Comparison of ENCODE assay signal across 28 mouse cellular contexts in the genomic region with DNA sequence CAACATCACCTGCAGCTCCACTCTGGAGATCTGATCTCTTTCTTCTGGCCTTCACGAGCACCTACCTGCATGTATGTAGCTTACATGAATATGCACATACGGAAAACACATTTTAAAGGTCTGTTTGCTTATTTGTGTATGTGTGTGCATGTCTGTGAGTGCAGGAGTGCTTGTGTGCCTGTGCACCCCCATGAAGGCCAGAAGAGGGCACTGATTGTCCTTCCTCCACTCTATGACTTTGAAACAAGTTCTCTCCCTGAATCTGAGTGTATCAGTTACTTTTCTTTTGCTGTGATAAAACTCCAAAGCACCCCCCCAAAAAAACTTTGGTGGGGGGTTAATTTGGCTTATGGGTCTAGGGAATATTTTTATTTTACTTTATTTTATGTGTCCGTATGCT. TPM values are rescaled to one million over a fixed set of nuclear protein-coding genes. Genes with fewer than 3 reads are reported as not detected.
A peak's percentile ranks its signal among the peaks of the same experiment; 100 is the strongest.
DNase-seq lines count a peak whose midpoint lies in the region; ATAC-seq and TF ChIP-seq lines count a peak whose summit lies in the region.
"Had no signal": no experiment of that assay in that cellular context is flagged by ENCODE, and none has a peak within 500 bp of the region (broad histone marks: within the 10 kb centered on the region; RNA-seq: fewer than 3 reads in every experiment).

No protein-coding gene starts in this region.

- no peak for ATAC-seq in kidney, postnatal 0 days (replicated peaks; ENCODE audit: low FRiP score, low read depth)
- ATAC-seq in kidney, embryonic 15.5 days (replicated peaks; ENCODE audit: low FRiP score), result no peak
- no peak for ATAC-seq in megakaryocyte-erythroid progenitor cell, adult 5-6 weeks (replicated peaks; ENCODE audit: low FRiP score, low TSS enrichment, poor library complexity, severe bottlenecking)
- ATAC-seq: activated CD4-positive, CD25-positive, alpha-beta regulatory T cell, adult 4 months; forebrain, embryonic 15.5 days had no signal

- H3K4me2 ChIP-seq in kidney, postnatal 0 days (ENCODE audit: low read length), result no peak overlapping the region
- no peak overlapping the region for H3K4me2 ChIP-seq in kidney, embryonic 15.5 days
- H3K4me2 ChIP-seq: embryonic facial prominence, embryonic 15.5 days; forebrain, embryonic 15.5 days; heart, embryonic 13.5 days; hindbrain, embryonic 13.5 days; lung, embryonic 15.5 days; neural tube, embryonic 15.5 days had no signal

- no peaks in the 10 kb centered on the region for H3K9me3 ChIP-seq in kidney, postnatal 0 days (replicated peaks; ENCODE audit: low read length)
- no peaks in the 10 kb centered on the region for H3K9me3 ChIP-seq in kidney, embryonic 15.5 days (replicated peaks)
- H3K9me3 ChIP-seq in ES-Bruce4 (replicated peaks; ENCODE audit: control insufficient read depth, insufficient read depth, low read length, poor library complexity, severe bottlenecking), result no peaks in the 10 kb centered on the region
- H3K9me3 ChIP-seq: embryonic facial prominence, embryonic 15.5 days; forebrain, embryonic 15.5 days; heart, embryonic 13.5 days; hindbrain, embryonic 13.5 days; lung, embryonic 15.5 days; midbrain, embryonic 10.5 days; neural tube, embryonic 15.5 days had no signal

- no peak overlapping the region for H3K4me3 ChIP-seq in kidney, postnatal 0 days (replicated peaks; ENCODE audit: low read depth, low read length)
- no peak overlapping the region for H3K4me3 ChIP-seq in kidney, embryonic 15.5 days (replicated peaks)
- H3K4me3 ChIP-seq in ES-Bruce4 (ENCODE audit: low read depth, low read length), result no peak overlapping the region
- H3K4me3 ChIP-seq in embryonic fibroblast, embryonic 13.5 days (ENCODE audit: insufficient read depth, low read length), result no peak overlapping the region
- H3K4me3 ChIP-seq: embryonic facial prominence, embryonic 15.5 days; forebrain, embryonic 15.5 days; heart, embryonic 13.5 days; hindbrain, embryonic 13.5 days; left cerebral cortex, adult 2 months; lung, embryonic 15.5 days; midbrain, embryonic 10.5 days; neural tube, embryonic 15.5 days had no signal

- no peak for DNase-seq in kidney, postnatal 0 days (ENCODE audit: low spot score)
- DNase-seq in A20 (ENCODE audit: low read depth, low spot score), result peak; percentile 26
- no peak for DNase-seq in thymus, postnatal 0 days (ENCODE audit: low spot score)
- DNase-seq: adrenal gland, postnatal 10 days; cerebellum, adult 9-11 months; gastrocnemius, postnatal 10 days; heart, adult 11 months; heart, postnatal 36 days; kidney, adult 8-10 months; kidney, postnatal 36 days; layer of hippocampus, adult 9-11 months; right cerebral cortex, adult 18-20 months; thymus, postnatal 14 days had no signal

- 93% methylated on average over 3 of the region's 3 CpGs for WGBS in kidney, postnatal 0 days
- WGBS in kidney, embryonic 15.5 days, result 93% methylated on average over 3 of the region's 3 CpGs

- no peaks in the 10 kb centered on the region for H3K27me3 ChIP-seq in kidney, postnatal 0 days (ENCODE audit: insufficient read depth, low read length)
- H3K27me3 ChIP-seq in kidney, embryonic 15.5 days, result no peaks in the 10 kb centered on the region
- H3K27me3 ChIP-seq in ES-Bruce4 (ENCODE audit: control insufficient read depth, insufficient read depth, low read length, poor library complexity, severe bottlenecking), result no peaks in the 10 kb centered on the region
- H3K27me3 ChIP-seq: embryonic facial prominence, embryonic 15.5 days; forebrain, embryonic 15.5 days; heart, embryonic 13.5 days; hindbrain, embryonic 13.5 days; lung, embryonic 15.5 days; neural tube, embryonic 15.5 days had no signal

- no peak overlapping the region for H3K27ac ChIP-seq in kidney, postnatal 0 days
- no peak overlapping the region for H3K27ac ChIP-seq in kidney, embryonic 15.5 days
- no peak overlapping the region for H3K27ac ChIP-seq in ES-Bruce4 (ENCODE audit: insufficient read depth, low read length)
- no peak overlapping the region for H3K27ac ChIP-seq in embryonic fibroblast, embryonic 13.5 days (ENCODE audit: insufficient read depth, low read length)
- H3K27ac ChIP-seq: embryonic facial prominence, embryonic 15.5 days; forebrain, embryonic 15.5 days; heart, embryonic 13.5 days; hindbrain, embryonic 13.5 days; left cerebral cortex, adult 2 months; liver, embryonic 14.5 days; lung, embryonic 15.5 days; macrophage; midbrain, embryonic 10.5 days; neural tube, embryonic 15.5 days had no signal

- TF ChIP-seq EP300 in ES-Bruce4 (IDR thresholded peaks at IDR 0.05; ENCODE audit: insufficient read depth, low read depth, low read length), result no peak

- no peak overlapping the region for H3K9ac ChIP-seq in kidney, postnatal 0 days (ENCODE audit: low read depth, low read length)
- H3K9ac ChIP-seq in kidney, embryonic 15.5 days, result no peak overlapping the region
- H3K9ac ChIP-seq in ES-Bruce4 (ENCODE audit: low read depth, poor library complexity, severe bottlenecking), result no peak overlapping the region
- H3K9ac ChIP-seq: embryonic facial prominence, embryonic 15.5 days; forebrain, embryonic 15.5 days; heart, embryonic 13.5 days; hindbrain, embryonic 13.5 days; liver, embryonic 14.5 days; lung, embryonic 15.5 days; neural tube, embryonic 15.5 days had no signal

- no peaks in the 10 kb centered on the region for H3K36me3 ChIP-seq in kidney, postnatal 0 days (ENCODE audit: insufficient read depth, low read length)
- no peaks in the 10 kb centered on the region for H3K36me3 ChIP-seq in kidney, embryonic 15.5 days
- no peaks in the 10 kb centered on the region for H3K36me3 ChIP-seq in ES-Bruce4 (ENCODE audit: control insufficient read depth, insufficient read depth, low read length, poor library complexity, severe bottlenecking)
- H3K36me3 ChIP-seq: embryonic facial prominence, embryonic 15.5 days; forebrain, embryonic 15.5 days; heart, embryonic 13.5 days; hindbrain, embryonic 13.5 days; lung, embryonic 15.5 days; midbrain, embryonic 10.5 days; neural tube, embryonic 15.5 days had no signal

- TF ChIP-seq CTCF in kidney, postnatal 0 days (IDR thresholded peaks at IDR 0.05; ENCODE audit: low read depth), result peak; percentile 33; the same call in 1 of the 2 replicates
- TF ChIP-seq CTCF in ES-Bruce4 (IDR thresholded peaks at IDR 0.05; ENCODE audit: low read depth, low read length), result peak; percentile 74
- peak; percentile 40; the same call in 1 of the 2 replicates for TF ChIP-seq CTCF in embryonic fibroblast, embryonic 13.5 days (IDR thresholded peaks at IDR 0.05; ENCODE audit: borderline replicate concordance, insufficient read depth, low read length)

- H3K4me1 ChIP-seq in kidney, postnatal 0 days (replicated peaks; ENCODE audit: insufficient read depth, low read length), result no peaks in the 10 kb centered on the region
- H3K4me1 ChIP-seq in kidney, embryonic 15.5 days, result no peaks in the 10 kb centered on the region
- H3K4me1 ChIP-seq in ES-Bruce4 (ENCODE audit: control insufficient read depth, insufficient read depth, low read length), result no peaks in the 10 kb centered on the region
- H3K4me1 ChIP-seq in embryonic fibroblast, embryonic 13.5 days (ENCODE audit: control insufficient read depth, insufficient read depth, low read length), result no peaks in the 10 kb centered on the region
- H3K4me1 ChIP-seq: embryonic facial prominence, embryonic 15.5 days; forebrain, embryonic 15.5 days; heart, embryonic 13.5 days; hindbrain, embryonic 13.5 days; lung, embryonic 15.5 days; midbrain, embryonic 10.5 days; neural tube, embryonic 15.5 days had no signal

- no peak for TF ChIP-seq POLR2A in ES-Bruce4 (IDR thresholded peaks at IDR 0.05; ENCODE audit: insufficient read depth, low read length)
- TF ChIP-seq POLR2A in embryonic fibroblast, embryonic 13.5 days (IDR thresholded peaks at IDR 0.05; ENCODE audit: low read depth, low read length), result no peak

RNA-seq across cellular contexts. Expression of a gene that starts 54.2 kb away (rescaled TPM):
- 86.4 and 94.3 TPM in 2 replicates for polyA plus RNA-seq in kidney, postnatal 0 days (2015; fragmentation: Nextera tagmentation; extraction: Ambion mirVana)
- 89.1 and 110 TPM in 2 replicates for polyA plus RNA-seq in kidney, embryonic 15.5 days (2015; fragmentation: Nextera tagmentation; extraction: Ambion mirVana)
- 79.4 and 80.7 TPM in 2 replicates for polyA plus RNA-seq in ES-Bruce4 (2011; ENCODE audit: insufficient read depth, insufficient read length, low read depth, missing spikeins)
- 78.7 and 79.0 TPM in 2 replicates for polyA plus RNA-seq in embryonic fibroblast, embryonic 13.5 days (2011; ENCODE audit: insufficient read length, low read depth, missing spikeins)
- polyA plus RNA-seq in thymus, postnatal 0 days (2015; fragmentation: Nextera tagmentation; extraction: Ambion mirVana), result 13.4 and 13.7 TPM in 2 replicates
- 3.3 and 4.1 TPM in 2 replicates for total RNA-seq in megakaryocyte-erythroid progenitor cell, adult 5-6 weeks (2014; fragmentation: Nextera tagmentation)
- total RNA-seq in megakaryocyte-erythroid progenitor cell, adult 5-6 weeks (2017), result 0.30 and 1.3 TPM in 2 replicates

RNA-seq across cellular contexts. Expression of a gene that starts 54.4 kb away (rescaled TPM):
- polyA plus RNA-seq in kidney, postnatal 0 days (2015; fragmentation: Nextera tagmentation; extraction: Ambion mirVana), result 12.3 and 13.9 TPM in 2 replicates
- polyA plus RNA-seq in kidney, embryonic 15.5 days (2015; fragmentation: Nextera tagmentation; extraction: Ambion mirVana), result 28.2 and 30.2 TPM in 2 replicates
- polyA plus RNA-seq in ES-Bruce4 (2011; ENCODE audit: insufficient read depth, insufficient read length, low read depth, missing spikeins), result 38.6 and 41.8 TPM in 2 replicates
- polyA plus RNA-seq in embryonic fibroblast, embryonic 13.5 days (2011; ENCODE audit: insufficient read length, low read depth, missing spikeins), result 61.9 and 72.0 TPM in 2 replicates
- polyA plus RNA-seq in thymus, postnatal 0 days (2015; fragmentation: Nextera tagmentation; extraction: Ambion mirVana), result 14.7 and 16.7 TPM in 2 replicates
- 40.6 and 55.0 TPM in 2 replicates for total RNA-seq in megakaryocyte-erythroid progenitor cell, adult 5-6 weeks (2014; fragmentation: Nextera tagmentation)
- 36.5 and 42.2 TPM in 2 replicates for total RNA-seq in megakaryocyte-erythroid progenitor cell, adult 5-6 weeks (2017)
